Mouse (Mus musculus) embryonic facial prominence, embryonic 12.5 days (tissue): ENCODE measurements around the gene Uba5. TPM values are rescaled to one million over a fixed set of nuclear protein-coding genes. Genes with fewer than 3 reads are reported as not detected.

Experiments used
- ATAC-seq: fragments of 200-750 bp; cut with Nextera tagmentation; 2 replicates; pipeline ENCODE4 v1.8.0; 2017; ENCODE audit not compliant: insufficient number of reproducible peaks, insufficient read depth, low FRiP score, low TSS enrichment
- H3K27ac ChIP-seq: fragments of 300-500 bp; sonication (generic); 2 replicates; pipeline ENCODE4 v1.5.1; 2016; ENCODE audit warnings: mild to moderate bottlenecking
- H3K27me3 ChIP-seq: fragments of 300-500 bp; sonication (generic); 2 replicates; pipeline ENCODE4 v1.6.1; 2016; ENCODE audit warnings: mild to moderate bottlenecking, moderate library complexity
- H3K36me3 ChIP-seq: fragments of 300-500 bp; sonication (generic); 2 replicates; pipeline ENCODE4 v1.6.1; 2016; ENCODE audit warnings: mild to moderate bottlenecking
- H3K4me1 ChIP-seq: fragments of 300-500 bp; sonication (generic); 2 replicates; pipeline ENCODE4 v1.6.1; 2016
- H3K4me2 ChIP-seq: fragments of 300-500 bp; sonication (generic); replicated peaks from 2 replicates; pipeline ENCODE4 v1.6.1; 2016; ENCODE audit warnings: mild to moderate bottlenecking, moderate library complexity
- H3K4me3 ChIP-seq: fragments of 300-500 bp; sonication (generic); 2 replicates; pipeline ENCODE4 v1.5.1; 2016; ENCODE audit warnings: mild to moderate bottlenecking
- H3K9ac ChIP-seq: fragments of 300-500 bp; sonication (generic); 2 replicates; pipeline ENCODE4 v1.6.1; 2016; ENCODE audit warnings: mild to moderate bottlenecking, moderate library complexity
- H3K9me3 ChIP-seq: fragments of 300-500 bp; sonication (generic); 2 replicates; pipeline ENCODE4 v1.6.1; 2016; ENCODE audit warnings: mild to moderate bottlenecking, moderate library complexity
- WGBS: fragments of 180-500 bp; shearing (Covaris S2); methylation state at CpG from one replicate; pipeline ENCODE4 v1.1.7; 2016; 5-methylcytosine and 5-hydroxymethylcytosine counted together
- polyA plus RNA-seq: library from polyadenylated mRNA; unstranded; fragments of >200 nt; fragmentation: Nextera tagmentation; extraction: Ambion mirVana; gene quantifications from 2 replicates; pipeline ENCODE4 v1.2.1, GENCODE M21; 2016

Uba5 gene
- polyA plus RNA-seq, 1 experiment from 2014 or later = 73.4 TPM

DNA sequence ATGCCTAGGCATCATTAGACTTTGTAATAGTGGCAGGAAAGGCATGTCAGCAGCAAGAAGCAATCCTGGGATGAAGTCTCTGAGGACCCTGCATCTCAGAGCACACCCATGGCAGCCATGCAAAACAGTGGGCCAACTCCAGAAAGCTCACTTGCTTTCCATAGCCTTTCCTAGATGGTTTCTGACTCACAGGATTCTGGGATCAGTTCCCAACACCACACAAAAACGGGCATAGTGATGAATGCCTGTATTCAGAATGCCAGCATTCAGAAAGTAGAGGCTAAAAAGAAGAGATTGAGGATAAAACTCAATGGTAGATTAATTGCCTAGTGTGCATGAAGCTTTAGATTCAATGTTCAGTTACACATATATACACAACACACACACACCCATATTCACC lies 48.4 kb downstream of the Uba5 start:
- no peak for ATAC-seq
- WGBS = 72% methylated on average over 1 of the region's 1 CpGs
- no peaks in the 10 kb centered on the region for H3K27me3 ChIP-seq
- H3K4me2 ChIP-seq = no peak overlapping the region
- H3K36me3 ChIP-seq = peaks cover 42% of the 10 kb centered on the region
- H3K4me1 ChIP-seq = no peaks in the 10 kb centered on the region
- H3K9ac ChIP-seq = no peak overlapping the region
- no peaks in the 10 kb centered on the region for H3K9me3 ChIP-seq
- no peak overlapping the region for H3K4me3 ChIP-seq
- H3K27ac ChIP-seq = no peak overlapping the region

DNA sequence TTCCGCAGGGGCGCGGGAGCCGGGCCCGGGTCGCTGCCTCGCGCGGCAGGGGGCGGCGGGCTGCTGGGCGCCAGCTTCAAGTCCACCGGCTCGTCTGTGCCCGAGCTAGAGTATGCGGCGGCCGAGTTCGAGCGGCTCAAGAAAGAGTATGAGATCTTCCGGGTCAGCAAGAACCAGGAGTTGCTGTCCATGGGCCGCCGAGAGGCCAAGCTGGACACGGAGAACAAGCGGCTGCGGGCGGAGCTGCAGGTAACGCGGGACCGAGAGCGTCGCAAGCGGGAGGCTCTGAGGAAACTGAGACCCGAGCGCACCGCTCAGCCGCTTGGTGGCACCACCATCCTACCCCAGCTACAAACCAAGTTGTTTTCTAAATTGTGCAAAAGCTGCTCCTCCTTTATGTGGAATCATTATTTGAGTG lies 60.0 kb downstream of the Uba5 start:
- peak overlapping the region; percentile 64 for H3K9ac ChIP-seq
- under 1% methylated on average over 37 of the region's 37 CpGs for WGBS
- peak overlapping the region; percentile 55 for H3K4me3 ChIP-seq
- H3K9me3 ChIP-seq = no peaks in the 10 kb centered on the region
- H3K27me3 ChIP-seq = no peaks in the 10 kb centered on the region
- H3K4me1 ChIP-seq = 0 out of 2 replicates have a peak, but pooled peaks cover 10% of the 10 kb centered on the region
- peak overlapping the region; percentile 49 for H3K4me2 ChIP-seq
- H3K36me3 ChIP-seq = peaks cover 12% of the 10 kb centered on the region; the same call in 1 of the 2 replicates
- peak; percentile 43 for ATAC-seq
- H3K27ac ChIP-seq = peak overlapping the region; percentile 67

- H3K9ac ChIP-seq = peak within 1 kb of the TSS; percentile 64
- peak within 1 kb of the TSS; percentile 85 for H3K27ac ChIP-seq
- H3K4me3 ChIP-seq = peak within 1 kb of the TSS; percentile 55
- WGBS = under 1% methylated on average over 55 of the region's 55 CpGs
- peaks cover 12% of the 10 kb centered on the region; the same call in 1 of the 2 replicates for H3K36me3 ChIP-seq
- no peaks in the 10 kb centered on the region for H3K27me3 ChIP-seq
- no peaks in the 10 kb centered on the region for H3K9me3 ChIP-seq
- peak; percentile 96 for ATAC-seq
- H3K4me2 ChIP-seq = peak within 1 kb of the TSS; percentile 49
- 0 out of 2 replicates have a peak, but pooled peaks cover 10% of the 10 kb centered on the region for H3K4me1 ChIP-seq
Observed at GRCm38 (mm10) chr9:104001921-104002859, 60.7 kb downstream of the Uba5 start, which contains the start of gene Nphp3. Gene Nphp3 (plus strand): TSS chr9:104002544.

GRCm38 (mm10) chr9:104000601-104001000 lies 62.3 kb downstream of the Uba5 start:
- H3K27me3 ChIP-seq = no peaks in the 10 kb centered on the region
- H3K4me2 ChIP-seq = no peak overlapping the region
- H3K27ac ChIP-seq = no peak overlapping the region
- ATAC-seq = no peak
- 0 out of 2 replicates have a peak, but pooled peaks cover 10% of the 10 kb centered on the region for H3K4me1 ChIP-seq
- no peak overlapping the region for H3K9ac ChIP-seq
- 55% methylated on average over 3 of the region's 3 CpGs for WGBS
- H3K4me3 ChIP-seq = no peak overlapping the region
- H3K36me3 ChIP-seq = 0 out of 2 replicates have a peak, but pooled peaks cover 2% of the 10 kb centered on the region
- no peaks in the 10 kb centered on the region for H3K9me3 ChIP-seq

Other genes starting within 250 kb of the Uba5 start
- 8.9 and 9.1 TPM in 2 replicates for gene Nphp3, start 60.6 kb downstream of the Uba5 start, polyA plus RNA-seq
- not detected in 2 replicates for gene Gm28305, start 22.5 kb downstream of the Uba5 start, polyA plus RNA-seq
- 8.8 and 9.9 TPM in 2 replicates for gene Acad11, start 243 bp upstream of the Uba5 start, polyA plus RNA-seq
- gene Ackr4, start 63.8 kb upstream of the Uba5 start, polyA plus RNA-seq = 0.62 and 0.82 TPM in 2 replicates
- gene Dnajc13, start 199.8 kb upstream of the Uba5 start, polyA plus RNA-seq = 23.4 and 26.1 TPM in 2 replicates